ENCODE assay signal across 18 mouse cellular contexts in genomic region chr6:88800735-88801134, GRCm38 (mm10). TPM values are rescaled to one million over a fixed set of nuclear protein-coding genes. Genes with fewer than 3 reads are reported as not detected.
A peak's percentile ranks its signal among the peaks of the same experiment; 100 is the strongest.
DNase-seq lines count a peak whose midpoint lies in the region; ATAC-seq and TF ChIP-seq lines count a peak whose summit lies in the region.
"Had no signal": no experiment of that assay in that cellular context is flagged by ENCODE, and none has a peak within 500 bp of the region (broad histone marks: within the 10 kb centered on the region; RNA-seq: fewer than 3 reads in every experiment).

No protein-coding gene starts in this region.

- H3K9ac ChIP-seq in heart, embryonic 13.5 days, result no peak overlapping the region
- H3K9ac ChIP-seq in lung, embryonic 15.5 days, result no peak overlapping the region
- no peak overlapping the region for H3K9ac ChIP-seq in limb, embryonic 14.5 days (ENCODE audit: low read depth, low read length, severe bottlenecking)
- H3K9ac ChIP-seq: midbrain, embryonic 12.5 days; neural tube, embryonic 13.5 days had no signal

- peak overlapping the region; percentile 42 for H3K27ac ChIP-seq in heart, embryonic 13.5 days (replicated peaks)
- H3K27ac ChIP-seq in lung, embryonic 15.5 days, result peak overlapping the region; percentile 21; the same call in 1 of the 2 replicates
- H3K27ac ChIP-seq in limb, embryonic 14.5 days (replicated peaks; ENCODE audit: low read depth, low read length), result 0 out of 2 replicates have a peak overlapping the region, but pooled peaks have one; percentile 8
- H3K27ac ChIP-seq: midbrain, embryonic 12.5 days; neural tube, embryonic 13.5 days had no signal

- H3K4me2 ChIP-seq in heart, embryonic 13.5 days, result no peak overlapping the region
- no peak overlapping the region for H3K4me2 ChIP-seq in lung, embryonic 15.5 days
- H3K4me2 ChIP-seq in limb, embryonic 14.5 days (replicated peaks; ENCODE audit: low read depth, low read length, severe bottlenecking), result no peak overlapping the region
- H3K4me2 ChIP-seq: midbrain, embryonic 12.5 days; neural tube, embryonic 13.5 days had no signal

- H3K4me3 ChIP-seq in heart, embryonic 13.5 days, result no peak overlapping the region
- H3K4me3 ChIP-seq in lung, embryonic 15.5 days, result no peak overlapping the region
- no peak overlapping the region for H3K4me3 ChIP-seq in limb, embryonic 14.5 days (replicated peaks; ENCODE audit: low read length)
- H3K4me3 ChIP-seq: midbrain, embryonic 12.5 days; neural tube, embryonic 13.5 days had no signal

- H3K4me1 ChIP-seq in heart, embryonic 13.5 days, result peaks cover 30% of the 10 kb centered on the region
- peaks cover 20% of the 10 kb centered on the region for H3K4me1 ChIP-seq in lung, embryonic 15.5 days
- H3K4me1 ChIP-seq in limb, embryonic 14.5 days (ENCODE audit: control insufficient read depth, insufficient read depth, low read length), result no peaks in the 10 kb centered on the region

- intact Hi-C loops in heart, postnatal 25 days (cut with DNase I), result no loop called here

- WGBS in heart, embryonic 13.5 days, result 14% methylated on average over 3 of the region's 3 CpGs
- 16% methylated on average over 3 of the region's 3 CpGs for WGBS in lung, embryonic 15.5 days
- 16% methylated on average over 3 of the region's 3 CpGs for WGBS in limb, embryonic 14.5 days

- no peaks in the 10 kb centered on the region for H3K36me3 ChIP-seq in heart, embryonic 13.5 days
- H3K36me3 ChIP-seq in lung, embryonic 15.5 days, result no peaks in the 10 kb centered on the region
- H3K36me3 ChIP-seq in limb, embryonic 14.5 days (ENCODE audit: control insufficient read depth, insufficient read depth, low read length), result no peaks in the 10 kb centered on the region
- H3K36me3 ChIP-seq: midbrain, embryonic 12.5 days; neural tube, embryonic 13.5 days had no signal

- TF ChIP-seq POLR2A in limb, embryonic 14.5 days (IDR thresholded peaks at IDR 0.05; ENCODE audit: borderline replicate concordance, extremely low read depth, insufficient read depth, insufficient read length), result no peak

- no peak for DNase-seq in heart, postnatal 25 days (ENCODE audit: low spot score)
- DNase-seq in lung, postnatal 25 days (ENCODE audit: low spot score), result no peak
- DNase-seq in cerebellum, postnatal 14 days, result peak; percentile 93 to 96
- DNase-seq in limb, embryonic 14.5 days (ENCODE audit: low spot score), result no peak
- DNase-seq in neural tube, embryonic 10.5 days (ENCODE audit: extremely low spot score, low spot score), result no peak
- no peak for DNase-seq in spleen, adult 18-20 months
- DNase-seq: adrenal gland, postnatal 10 days; gastrocnemius, postnatal 25 days; kidney, adult 2 months; layer of hippocampus, postnatal 36 days; right cerebral cortex, adult 18-20 months; thymus, postnatal 4 days had no signal

- no peaks in the 10 kb centered on the region for H3K9me3 ChIP-seq in heart, embryonic 13.5 days
- no peaks in the 10 kb centered on the region for H3K9me3 ChIP-seq in lung, embryonic 15.5 days
- no peaks in the 10 kb centered on the region for H3K9me3 ChIP-seq in limb, embryonic 14.5 days (ENCODE audit: control insufficient read depth, low read length)
- H3K9me3 ChIP-seq: midbrain, embryonic 12.5 days; neural tube, embryonic 13.5 days had no signal

- H3K27me3 ChIP-seq in heart, embryonic 13.5 days (replicated peaks), result no peaks in the 10 kb centered on the region
- H3K27me3 ChIP-seq in lung, embryonic 15.5 days, result no peaks in the 10 kb centered on the region
- H3K27me3 ChIP-seq in limb, embryonic 14.5 days (ENCODE audit: control insufficient read depth, insufficient read depth, low read length), result no peaks in the 10 kb centered on the region
- H3K27me3 ChIP-seq: midbrain, embryonic 12.5 days; neural tube, embryonic 13.5 days; Patski had no signal

- 0 out of 2 replicates have a peak, but pooled peaks have one; percentile 30 for ATAC-seq in heart, embryonic 13.5 days (ENCODE audit: extremely low read depth, insufficient number of reproducible peaks, low FRiP score, low TSS enrichment)
- no peak; the same call in 1 of the 2 replicates for ATAC-seq in lung, embryonic 15.5 days (ENCODE audit: borderline replicate concordance, extremely low read depth, low FRiP score, low TSS enrichment)
- no peak for ATAC-seq in limb, embryonic 14.5 days (ENCODE audit: low FRiP score, low read depth)
- ATAC-seq: CD4-positive, CD25-positive, alpha-beta regulatory T cell, adult 4 months; Patski had no signal

RNA-seq across cellular contexts. Expression of gene Abtb1, which starts 41.0 kb away (rescaled TPM):
- polyA plus RNA-seq in heart, embryonic 13.5 days (2015; fragmentation: Nextera tagmentation; extraction: Ambion mirVana), result 23.7 and 26.0 TPM in 2 replicates
- total RNA-seq in heart, postnatal 25 days (2021), result 10 to 100 TPM; 21.9 to 23.3 TPM
- polyA plus RNA-seq in lung, embryonic 15.5 days (2015; fragmentation: Nextera tagmentation; extraction: Ambion mirVana), result 36.7 and 42.9 TPM in 2 replicates
- 50.8 and 60.5 TPM in 2 replicates for polyA plus RNA-seq in limb, embryonic 14.5 days (2012; rRNA removed)
- 24.9 and 26.1 TPM in 2 replicates for polyA plus RNA-seq in limb, embryonic 14.5 days (2014; fragmentation: Nextera tagmentation; extraction: Ambion mirVana)

Comparison
In these comparisons a context has a peak if more than half of its experiments do, and no peak if none do; other contexts are left out.
1. DNase-seq: peak in cerebellum, postnatal 14 days (2 of 2); none in heart, postnatal 25 days (single experiment), lung, postnatal 25 days (single experiment), limb, embryonic 14.5 days (single experiment), neural tube, embryonic 10.5 days (single experiment) and spleen, adult 18-20 months (0 of 2).
2. Peak in every context shown above with its lines, with median percentiles within 50 percentile points of each other: H3K27ac ChIP-seq.